Mouse (Mus musculus) frontal cortex, postnatal 10 days (tissue): ENCODE measurements around the gene Gjb5.

Experiments used
- DNase-seq, 2 experiments: peaks; one replicate each; pipeline ENCODE4 v3.0.0; 2022; ENCODE audit warnings: low spot score in 2 of 2, mixed read lengths in 1 of 2

Gene Gjb5

DNA sequence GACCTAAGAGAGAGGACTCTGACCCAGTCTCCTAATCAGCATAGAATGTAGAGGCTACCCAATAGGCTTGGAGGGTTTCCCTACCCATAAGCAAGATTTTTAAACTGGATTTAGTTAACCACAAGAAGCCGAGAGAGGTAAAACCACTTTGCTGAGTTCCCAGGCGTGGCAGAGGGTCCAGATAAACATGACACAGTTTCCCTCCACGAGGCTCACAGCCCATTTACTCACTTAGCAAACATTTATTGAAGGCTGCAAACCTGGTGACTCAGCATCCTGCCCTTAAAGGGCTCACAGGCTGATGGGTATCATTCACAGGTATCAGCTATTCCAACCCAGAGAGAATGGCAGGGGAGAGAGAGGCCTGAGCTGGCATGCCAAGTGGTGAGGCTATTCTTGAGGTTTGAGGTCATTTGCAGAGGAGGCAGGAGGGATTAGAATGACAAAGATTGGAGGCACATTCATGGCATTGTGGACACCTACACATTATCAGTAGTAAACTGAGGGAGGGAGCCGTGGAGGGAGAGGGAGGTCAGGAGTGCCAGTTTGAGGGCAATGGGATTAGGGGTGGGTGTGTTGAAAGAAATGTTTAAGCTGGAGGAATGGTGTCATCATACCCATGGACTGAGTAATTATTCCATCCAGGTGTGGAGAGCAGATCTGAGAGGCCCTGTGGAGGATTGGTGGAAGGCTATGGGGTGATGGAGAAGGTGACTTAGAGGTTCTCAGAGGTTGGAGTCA is 8.3 kb downstream of the Gjb5 start:
- DNase-seq: no peak

DNA sequence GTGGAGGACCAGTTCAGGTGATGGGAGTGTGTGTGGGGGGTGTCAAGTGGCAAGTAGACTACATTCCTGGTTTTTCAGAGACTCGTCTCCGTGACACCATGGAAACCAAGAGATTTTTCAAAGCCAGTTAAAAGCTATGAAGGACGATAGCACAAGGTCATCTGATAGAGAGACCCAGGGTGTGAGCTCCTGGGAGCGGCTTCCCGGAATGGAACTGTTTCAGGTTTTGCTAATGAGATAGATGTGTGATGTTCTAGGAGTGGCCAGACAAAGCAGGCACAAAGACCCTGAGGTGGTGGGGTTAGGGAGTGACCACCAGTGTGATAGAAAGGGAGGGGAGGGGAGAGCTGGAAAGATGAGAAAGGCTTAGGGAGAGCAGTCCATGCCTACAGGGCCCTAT is 13.0 kb downstream of the Gjb5 start:
- no peak for DNase-seq

DNA sequence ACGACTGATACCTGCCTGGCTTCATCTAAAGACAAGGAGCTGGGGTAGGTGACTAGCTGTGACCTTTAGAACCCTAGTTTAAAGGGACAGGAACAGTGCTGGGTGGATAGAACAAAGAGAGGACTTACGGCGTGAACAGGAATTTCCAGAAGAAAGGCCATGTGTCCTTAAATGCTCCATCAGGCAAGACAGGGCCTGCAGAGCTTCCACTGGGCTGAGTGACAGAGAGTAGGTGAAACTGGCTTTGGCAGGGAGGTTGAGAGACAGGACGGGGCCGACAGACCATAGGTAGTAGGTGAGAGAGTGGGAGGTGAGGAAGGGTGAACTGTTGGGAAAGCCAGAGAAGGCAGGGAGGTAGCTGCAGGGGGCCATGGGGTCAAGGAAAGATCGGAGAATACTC is 16.6 kb downstream of the Gjb5 start:
- DNase-seq: no peak

DNA sequence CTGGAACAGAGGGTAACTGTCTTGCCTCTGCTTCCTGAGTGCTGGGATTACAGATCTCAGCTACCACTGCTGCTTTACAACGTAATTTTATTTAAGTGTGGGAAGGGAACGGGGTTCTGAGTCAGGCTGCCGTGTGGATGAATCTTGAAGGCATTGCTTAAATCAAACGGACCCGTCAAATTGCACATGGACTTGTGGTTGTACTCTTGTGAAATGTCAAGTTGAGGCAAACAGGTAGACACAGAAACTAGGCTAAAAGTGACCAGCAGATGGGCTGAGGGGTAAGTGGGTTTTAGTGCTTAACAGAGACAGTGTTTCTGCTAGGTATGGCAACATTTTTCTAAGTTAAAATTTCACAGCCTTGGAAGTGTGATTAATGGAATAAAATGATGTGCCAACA is 20.3 kb downstream of the Gjb5 start:
- DNase-seq: no peak

DNA sequence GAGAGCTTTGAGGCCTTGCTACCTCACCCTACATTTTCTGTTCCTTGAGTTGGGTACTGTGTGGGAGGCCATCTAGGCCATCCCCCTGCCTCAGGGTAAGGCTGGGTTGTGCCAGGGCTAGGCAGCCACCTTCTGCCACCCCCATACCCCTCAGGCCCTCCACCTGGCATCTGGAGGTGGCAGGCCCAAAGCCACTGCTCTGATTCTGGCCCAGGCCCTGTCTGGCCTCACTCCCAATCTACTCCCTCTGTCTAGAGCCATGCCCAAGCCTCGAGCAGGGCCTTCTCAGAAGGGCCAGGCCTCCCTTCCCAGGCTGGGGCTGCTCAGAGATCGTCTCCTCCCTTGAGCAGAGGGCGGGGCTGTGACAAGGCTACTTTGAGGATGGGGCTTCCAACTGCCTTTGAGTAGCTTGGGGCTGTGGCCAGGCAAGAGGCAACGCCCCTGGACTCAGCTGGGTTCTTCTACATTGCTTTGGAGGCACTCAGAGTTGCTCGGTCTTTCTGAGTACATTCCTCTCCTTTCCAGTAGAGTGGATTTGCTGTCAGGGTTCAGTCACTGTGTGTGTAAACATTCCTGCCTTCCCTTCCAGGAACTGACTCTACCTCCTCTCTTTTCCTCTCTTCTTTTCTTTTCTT is 23.0 kb downstream of the Gjb5 start:
- DNase-seq: no peak

DNA sequence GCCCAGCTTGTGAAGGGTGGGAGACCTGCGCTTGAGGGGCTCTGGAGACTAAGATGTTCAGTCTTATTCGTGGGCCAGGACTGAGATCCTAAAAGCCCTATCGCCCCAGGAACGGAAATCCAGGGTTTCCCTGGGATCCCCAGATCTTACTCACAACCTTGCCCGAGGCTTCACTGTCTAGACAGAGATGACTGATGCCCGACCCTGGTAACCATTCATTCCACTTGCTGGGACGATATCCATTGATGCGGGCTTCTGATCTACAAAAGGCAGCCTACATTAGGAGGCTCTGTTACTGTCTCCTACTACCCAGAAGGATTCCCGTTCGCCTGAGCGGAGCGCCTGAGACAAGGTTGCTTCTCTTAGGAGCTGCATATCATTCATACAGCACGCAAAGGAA is 26.8 kb downstream of the Gjb5 start:
- no peak for DNase-seq

DNA sequence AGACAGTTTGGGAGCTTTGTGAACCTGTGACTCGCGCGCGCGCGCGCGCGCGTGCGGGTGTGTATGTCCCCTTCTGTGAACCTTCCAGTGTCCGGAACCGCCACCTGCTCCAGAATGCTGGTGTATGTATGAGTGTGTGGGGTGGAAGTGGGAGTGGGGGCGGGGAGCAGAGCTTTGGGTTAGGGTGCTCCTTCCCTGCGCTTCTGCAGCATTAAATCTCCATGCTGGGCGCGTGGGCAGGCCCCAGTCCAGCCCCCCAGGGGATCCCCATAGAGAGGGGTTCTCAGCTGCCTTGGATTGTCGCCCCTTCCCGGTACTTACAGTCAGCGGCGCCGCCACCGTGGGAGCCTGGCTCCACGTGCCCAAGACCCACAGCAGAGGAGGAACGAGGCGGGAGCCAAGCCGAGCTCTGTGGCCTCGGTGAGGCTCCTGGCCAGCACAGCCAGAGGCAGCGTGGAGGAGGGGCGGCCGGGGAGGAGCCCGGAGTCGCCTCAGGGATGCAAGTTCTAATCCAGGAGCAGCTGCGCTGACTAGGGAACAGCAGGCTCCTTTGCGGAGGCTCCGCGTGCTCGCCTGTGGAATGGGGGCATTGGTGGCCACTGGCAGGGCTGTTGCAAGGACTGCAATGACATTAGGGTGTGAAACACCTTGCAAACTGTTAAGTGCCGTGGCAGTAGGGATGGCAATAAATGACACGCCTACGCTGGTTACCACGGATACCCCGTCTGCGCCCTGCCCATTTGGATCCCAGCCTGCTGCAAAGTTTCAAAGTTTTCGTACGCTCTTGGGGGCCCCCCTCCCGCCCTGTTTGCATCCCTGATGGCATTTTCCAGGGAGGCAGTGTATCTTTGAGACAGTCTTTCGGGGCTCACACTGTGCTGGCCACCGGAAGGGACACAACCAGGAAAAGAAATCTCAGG is 27.5 kb downstream of the Gjb5 start, which contains the start of gene Gjb3:
TSS of gene Gjb3 (minus strand) at position 664 of the 920 bp plus-strand sequence.
- DNase-seq: no peak

DNA sequence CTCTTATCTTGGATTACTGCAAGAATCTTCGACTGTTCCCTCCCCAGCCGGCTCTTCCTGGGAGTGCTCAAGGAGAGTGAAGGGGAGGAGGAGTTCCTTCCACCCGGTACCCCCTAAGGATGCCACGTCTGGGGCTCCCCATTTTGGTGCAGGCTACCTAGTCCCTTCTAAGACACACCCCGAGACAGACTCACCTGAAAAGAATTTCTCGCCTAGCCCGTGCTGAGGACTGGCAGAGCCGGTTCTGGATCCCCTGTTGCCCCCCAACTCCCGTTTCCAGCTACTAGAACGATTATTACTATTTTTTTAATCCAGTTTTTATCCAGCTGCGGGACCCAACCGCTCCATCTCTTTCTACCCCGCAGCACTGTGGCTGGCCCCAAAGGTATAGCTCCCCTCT is 28.2 kb downstream of the Gjb5 start:
- no peak for DNase-seq

DNA sequence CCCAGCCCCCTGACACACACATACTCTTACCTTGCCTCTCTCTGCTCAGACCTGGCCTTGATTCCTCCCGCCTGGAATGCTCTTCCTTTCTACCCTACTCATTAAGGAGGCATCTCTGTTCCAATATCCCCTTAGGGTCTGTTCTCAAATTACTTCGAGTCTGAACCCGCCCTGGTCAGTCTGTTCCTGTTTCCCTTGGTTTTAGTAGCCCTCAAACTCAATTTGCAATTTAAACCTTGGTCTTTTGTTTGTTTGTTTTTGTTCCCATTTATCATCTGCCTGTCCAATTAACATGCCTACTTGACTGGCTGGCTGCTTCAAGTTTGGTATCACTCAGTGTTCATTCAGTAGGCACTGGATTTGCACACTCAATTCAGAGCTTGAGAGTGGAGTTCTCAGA is 28.9 kb downstream of the Gjb5 start:
- DNase-seq: no peak

DNA sequence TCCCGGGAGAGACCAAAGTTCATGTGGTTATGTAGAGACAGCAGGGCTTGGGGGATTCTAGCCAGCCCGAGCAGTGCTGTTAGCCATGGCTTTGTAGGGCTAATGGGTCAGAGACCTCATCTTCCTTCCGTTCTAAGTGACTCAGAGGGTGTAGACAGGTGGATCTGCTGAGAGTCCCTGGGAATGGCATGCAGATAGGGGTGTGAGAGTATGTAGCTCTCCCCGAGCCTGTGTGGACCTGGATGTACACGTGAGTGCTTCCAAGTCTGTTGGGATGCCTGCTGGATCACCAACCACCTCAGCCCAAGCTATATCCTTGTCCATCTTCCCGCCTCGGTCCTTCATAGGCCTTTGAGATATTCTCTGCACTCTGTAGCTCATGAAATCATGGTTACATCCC is 29.6 kb downstream of the Gjb5 start:
- no peak for DNase-seq

DNA sequence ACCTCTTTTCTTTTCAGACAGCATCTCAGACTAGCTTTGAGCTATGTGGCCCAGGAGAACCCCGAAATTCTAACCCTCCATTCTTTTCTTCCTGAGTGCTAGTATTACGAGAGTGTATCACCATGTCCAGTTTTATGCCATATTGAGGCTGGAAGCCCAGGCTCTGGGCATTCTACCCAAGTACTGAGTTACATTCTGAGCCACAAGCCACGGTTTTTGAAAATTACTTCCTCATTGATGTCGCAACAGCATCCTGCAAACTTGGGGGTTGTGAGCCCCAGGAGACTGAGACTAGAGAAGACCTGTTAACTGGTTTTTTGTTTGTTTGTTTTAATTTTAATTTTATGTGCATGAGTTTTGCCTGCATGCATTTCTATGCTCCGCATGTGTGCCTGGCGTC is 30.2 kb downstream of the Gjb5 start:
- DNase-seq: no peak

DNA sequence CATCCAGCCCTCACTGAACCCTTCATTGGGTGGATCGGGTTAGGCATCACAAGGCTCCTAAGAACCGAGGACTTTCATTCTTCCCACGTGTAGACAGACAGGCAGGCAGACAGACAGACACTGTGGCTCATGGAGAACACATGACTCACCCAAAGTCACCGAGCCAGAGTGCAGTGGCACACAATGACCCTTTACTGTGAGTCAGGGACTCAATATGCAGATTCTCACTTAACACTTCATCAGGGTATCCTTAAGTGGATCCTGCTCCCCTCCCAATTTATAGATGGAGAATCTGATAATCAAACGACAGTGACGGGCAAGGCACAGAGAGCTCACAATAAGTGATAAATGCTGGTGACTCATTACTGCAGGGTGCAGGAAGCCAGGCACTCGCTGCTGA is 30.7 kb downstream of the Gjb5 start:
- DNase-seq: no peak

DNA sequence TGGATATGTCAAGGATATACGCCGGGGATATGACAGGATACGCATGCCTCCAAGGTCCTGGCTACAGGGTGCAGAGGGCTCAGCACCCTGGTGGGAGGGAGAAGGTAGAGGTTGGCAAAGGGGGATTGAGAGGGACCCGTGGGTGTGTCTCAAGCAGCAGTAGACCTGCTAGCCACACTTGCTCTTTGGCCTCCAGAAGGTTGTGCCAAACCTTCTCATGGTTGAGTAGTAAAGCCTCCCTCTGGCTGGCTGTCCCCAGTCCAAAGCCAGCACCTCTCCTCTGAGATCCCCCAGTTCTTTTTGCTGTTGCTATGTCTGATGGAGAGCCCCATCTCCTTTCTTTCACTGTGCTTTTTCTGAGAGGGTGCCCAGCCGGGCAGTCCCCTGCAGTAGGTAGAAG is 32.7 kb downstream of the Gjb5 start:
- DNase-seq: no peak

DNA sequence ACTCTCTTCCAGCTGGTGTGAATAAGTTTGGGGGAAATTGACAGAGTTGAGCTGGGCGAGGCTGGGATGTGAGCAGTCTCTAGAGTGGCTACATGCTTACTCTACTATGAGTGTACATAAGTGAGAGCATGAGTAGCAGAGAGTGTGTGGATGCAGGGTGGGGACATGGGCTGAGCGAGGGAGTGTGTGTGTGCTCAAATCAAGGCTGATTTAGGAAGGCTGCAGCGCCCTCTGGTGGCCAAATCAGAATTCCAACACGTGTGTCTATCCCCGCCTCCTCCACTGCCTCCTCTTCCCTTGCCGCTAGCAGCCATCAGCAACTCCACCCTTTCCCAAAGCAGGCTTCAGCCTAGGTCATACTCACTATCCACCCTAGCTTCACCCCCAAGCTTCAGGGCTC is 33.2 kb downstream of the Gjb5 start:
- DNase-seq: peak in 1 of 2 experiments; percentile 70

DNA sequence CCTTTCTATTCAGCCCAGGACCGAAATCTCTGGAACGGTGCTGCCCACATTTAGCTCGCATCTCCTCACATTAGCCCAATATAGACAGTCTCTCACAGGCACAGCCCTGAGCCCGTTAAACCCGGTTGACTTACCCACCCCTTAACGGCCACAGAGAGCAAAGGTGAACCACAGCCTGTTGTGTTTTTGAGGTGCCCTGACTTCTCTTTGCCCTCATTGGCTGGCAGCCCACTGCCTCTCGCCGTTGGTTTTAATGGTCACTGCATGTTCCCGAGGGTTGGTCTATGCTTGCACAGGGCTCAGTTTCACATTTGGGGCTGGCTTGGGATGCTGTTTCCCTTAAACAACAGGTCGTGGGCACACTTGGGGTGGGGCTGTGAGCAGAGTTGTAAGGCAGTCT is 33.7 kb downstream of the Gjb5 start:
- DNase-seq: no peak

DNA sequence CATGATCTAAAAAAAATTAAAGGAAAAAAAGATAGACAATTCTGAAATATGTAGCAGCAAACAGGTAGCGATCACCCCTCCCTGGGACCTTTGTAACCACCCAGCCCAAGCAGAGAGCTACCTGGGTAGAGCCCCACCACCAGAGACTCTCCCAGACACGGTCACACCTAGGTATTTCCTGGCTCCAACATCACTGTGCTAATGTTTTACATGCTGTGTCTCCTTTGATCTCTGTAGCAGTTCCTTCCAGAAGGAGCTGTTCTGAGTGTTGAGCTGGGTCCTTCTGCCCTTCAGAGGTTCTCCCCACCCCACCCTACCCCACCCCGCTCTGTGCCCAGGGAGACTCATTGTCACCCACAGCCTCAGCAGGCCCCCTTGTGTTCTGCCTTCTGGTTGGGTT is 34.3 kb downstream of the Gjb5 start:
- DNase-seq: no peak

DNA sequence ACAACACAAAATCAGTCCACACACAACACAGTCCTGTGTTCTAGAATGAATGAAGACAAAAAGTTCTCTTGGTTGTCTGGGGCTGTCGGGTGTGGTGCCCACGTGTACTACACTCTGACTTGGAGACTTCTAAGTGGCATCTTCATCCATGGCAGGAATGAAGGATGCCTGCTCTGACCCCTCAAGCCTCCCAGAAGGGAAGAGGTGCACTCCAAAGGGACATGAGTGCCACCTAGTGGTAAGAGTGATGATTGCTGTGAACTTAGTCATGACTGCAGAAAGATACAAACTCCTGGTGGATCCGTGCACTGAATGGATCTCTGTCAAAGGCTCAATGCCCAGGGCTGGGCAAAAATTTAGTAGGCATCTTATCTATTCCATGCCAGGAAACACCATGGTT is 38.4 kb downstream of the Gjb5 start:
- peak in 1 of 2 experiments; percentile 54 for DNase-seq

DNA sequence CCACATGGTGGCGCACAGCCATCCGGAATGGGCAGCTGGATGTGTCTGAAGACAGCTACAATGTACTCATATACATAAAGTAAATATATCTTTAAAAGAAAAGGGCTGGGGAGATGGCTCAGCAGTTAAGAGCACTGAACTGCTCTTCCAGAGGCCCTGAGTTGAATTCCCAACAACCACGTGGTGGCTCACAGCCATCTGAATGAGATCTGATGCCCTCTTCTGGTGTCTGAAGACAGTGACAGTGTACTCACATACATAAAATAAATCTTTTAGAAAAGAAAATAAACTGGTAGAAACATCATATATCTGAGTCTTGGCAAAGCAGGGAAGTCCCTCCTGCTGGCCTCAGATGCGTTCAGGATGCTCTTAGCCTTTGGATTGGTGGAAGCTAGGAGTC is 40.8 kb downstream of the Gjb5 start:
- no peak for DNase-seq

DNA sequence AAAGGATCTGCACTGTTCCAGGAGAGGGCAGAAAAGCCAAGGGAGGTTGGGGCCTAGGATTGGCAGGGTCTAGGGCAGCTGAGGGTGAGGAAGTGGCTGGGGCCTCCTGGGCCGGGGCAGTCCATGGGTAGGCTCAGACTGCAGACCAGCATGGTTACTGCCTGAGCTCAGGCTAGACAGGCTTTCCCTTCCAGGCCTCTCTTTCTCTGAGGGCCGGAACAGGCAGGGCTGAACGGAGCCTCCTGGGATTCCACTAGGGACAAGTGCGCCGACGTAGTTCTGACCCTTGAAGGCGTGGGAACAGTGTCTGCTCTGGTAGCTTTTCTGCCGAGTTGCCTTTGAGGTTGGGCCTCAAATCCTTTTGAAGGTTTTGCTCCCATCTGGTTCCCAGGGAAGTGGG is 42.2 kb downstream of the Gjb5 start:
- DNase-seq: no peak

DNA sequence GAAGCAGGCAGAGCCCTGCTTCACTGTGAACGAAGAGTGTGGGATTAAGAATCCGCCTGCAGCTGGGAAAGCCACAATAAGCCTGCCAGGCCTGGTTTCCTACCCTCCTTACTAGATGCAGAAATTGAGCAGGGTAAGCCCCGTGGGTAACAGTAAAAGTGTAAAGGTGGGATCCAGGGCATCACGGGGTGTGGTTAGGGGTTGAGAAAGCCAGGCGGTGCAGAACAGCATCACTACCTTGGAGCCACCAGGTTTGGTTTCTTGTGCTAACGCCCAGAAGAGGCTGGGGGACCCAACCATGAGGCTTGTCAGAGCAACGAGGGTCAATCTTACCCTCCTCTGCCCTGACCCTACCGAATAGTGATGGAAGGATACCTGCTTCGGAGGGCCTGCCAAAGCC is 43.4 kb downstream of the Gjb5 start:
- no peak for DNase-seq

DNA sequence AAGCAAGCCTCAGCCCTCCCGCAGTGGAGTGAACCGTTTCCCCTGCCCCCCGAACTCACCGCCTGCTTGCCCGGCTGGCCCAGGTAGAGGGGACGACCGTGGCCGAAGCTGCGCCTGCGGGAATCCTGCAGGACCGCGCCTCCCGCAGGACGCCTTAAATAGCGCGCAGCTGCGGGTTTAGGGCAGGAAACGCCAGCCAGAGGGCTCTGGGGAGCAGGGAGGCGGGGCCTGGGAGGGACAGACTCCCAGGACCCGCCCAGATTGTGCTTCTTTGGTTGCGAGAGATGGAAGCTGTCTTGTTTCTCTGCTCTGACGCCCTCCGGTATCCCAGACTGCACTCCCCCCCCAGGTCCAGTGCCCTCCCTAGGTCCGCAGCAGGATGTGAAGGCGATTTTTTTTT is 44.1 kb downstream of the Gjb5 start, which contains the start of gene Gja4:
TSS of gene Gja4 (minus strand) at position 179 of the 400 bp plus-strand sequence.
- DNase-seq: peak; percentile 36 to 68

DNA sequence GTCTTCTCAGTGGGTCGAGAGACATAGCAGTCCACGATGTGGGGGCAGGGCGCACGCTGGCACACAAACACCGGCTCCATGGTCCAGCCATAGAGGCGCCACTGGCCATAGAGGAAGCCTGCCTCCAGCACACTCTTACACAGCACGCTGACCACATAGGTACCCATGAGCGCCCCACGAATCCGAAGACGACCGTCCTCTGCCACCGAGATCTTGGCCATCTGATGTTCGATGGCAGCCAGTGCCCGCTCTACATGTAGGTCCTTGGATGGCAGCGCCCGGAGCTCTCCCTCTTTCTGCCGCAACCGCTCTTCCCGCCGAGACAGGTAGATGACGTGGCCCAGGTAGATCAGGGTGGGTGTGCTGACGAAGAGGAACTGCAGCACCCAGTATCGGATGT is 45.6 kb downstream of the Gjb5 start:
- DNase-seq: no peak

DNA sequence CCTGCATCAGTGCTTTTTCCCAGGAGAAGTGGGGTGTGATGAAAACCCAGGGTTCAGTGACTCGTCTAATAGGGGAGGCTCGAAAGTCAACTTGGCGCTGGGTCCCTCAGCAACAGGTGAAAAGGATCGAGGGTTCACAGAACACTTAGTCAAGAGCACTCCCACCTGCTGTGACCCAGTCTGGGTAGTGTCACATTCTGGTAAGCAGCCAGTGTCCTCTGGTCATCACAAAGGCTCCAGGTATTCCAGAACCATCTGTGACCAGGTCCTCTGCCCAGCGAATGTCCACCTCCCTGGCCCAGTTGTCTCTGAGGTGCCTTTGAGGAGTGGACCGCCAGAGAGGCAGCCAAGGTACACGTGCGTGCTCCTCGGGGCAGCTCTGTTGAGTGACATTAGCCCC is 46.4 kb downstream of the Gjb5 start:
- no peak for DNase-seq
